Mouse (Mus musculus) limb, embryonic 10.5 days (tissue): Measurements from ENCODE around the gene Zfand2a. TPM values are rescaled to one million over a fixed set of nuclear protein-coding genes. Genes with fewer than 3 reads are reported as not detected.

Experiments used
- DNase-seq: peaks from one replicate; pipeline ENCODE4 v3.0.0-alpha.2; 2017; ENCODE audit warnings: low spot score
- H3K27ac ChIP-seq: fragments of 300-500 bp; sonication (generic); 2 replicates; pipeline ENCODE4 v1.5.1; 2016; ENCODE audit warnings: mild to moderate bottlenecking
- H3K27me3 ChIP-seq: fragments of 300-500 bp; sonication (generic); 2 replicates; pipeline ENCODE4 v1.6.1; 2016; ENCODE audit warnings: low read depth, mild to moderate bottlenecking; ENCODE audit not compliant: poor library complexity, severe bottlenecking
- H3K36me3 ChIP-seq: fragments of 300-500 bp; sonication (generic); 2 replicates; pipeline ENCODE4 v1.6.1; 2016; ENCODE audit warnings: mild to moderate bottlenecking, moderate library complexity
- H3K4me1 ChIP-seq: fragments of 300-500 bp; sonication (generic); 2 replicates; pipeline ENCODE4 v1.6.1; 2016
- H3K4me3 ChIP-seq: fragments of 300-500 bp; sonication (generic); 2 replicates; pipeline ENCODE4 v1.5.1; 2016; ENCODE audit warnings: mild to moderate bottlenecking, moderate library complexity
- H3K9me3 ChIP-seq: fragments of 300-500 bp; sonication (generic); replicated peaks from 2 replicates; pipeline ENCODE4 v1.6.1; 2016; ENCODE audit warnings: mild to moderate bottlenecking
- WGBS: fragments of 180-500 bp; shearing (Covaris S2); methylation state at CpG from one replicate; pipeline ENCODE4 v1.1.7; 2016; 5-methylcytosine and 5-hydroxymethylcytosine counted together
- polyA plus RNA-seq: library from polyadenylated mRNA; unstranded; fragments of >200 nt; fragmentation: Nextera tagmentation; extraction: Ambion mirVana; gene quantifications from 2 replicates; pipeline ENCODE4 v1.2.1, GENCODE M21; 2016

Gene Zfand2a
- polyA plus RNA-seq: 12.5 and 12.8 TPM in 2 replicates

DNA sequence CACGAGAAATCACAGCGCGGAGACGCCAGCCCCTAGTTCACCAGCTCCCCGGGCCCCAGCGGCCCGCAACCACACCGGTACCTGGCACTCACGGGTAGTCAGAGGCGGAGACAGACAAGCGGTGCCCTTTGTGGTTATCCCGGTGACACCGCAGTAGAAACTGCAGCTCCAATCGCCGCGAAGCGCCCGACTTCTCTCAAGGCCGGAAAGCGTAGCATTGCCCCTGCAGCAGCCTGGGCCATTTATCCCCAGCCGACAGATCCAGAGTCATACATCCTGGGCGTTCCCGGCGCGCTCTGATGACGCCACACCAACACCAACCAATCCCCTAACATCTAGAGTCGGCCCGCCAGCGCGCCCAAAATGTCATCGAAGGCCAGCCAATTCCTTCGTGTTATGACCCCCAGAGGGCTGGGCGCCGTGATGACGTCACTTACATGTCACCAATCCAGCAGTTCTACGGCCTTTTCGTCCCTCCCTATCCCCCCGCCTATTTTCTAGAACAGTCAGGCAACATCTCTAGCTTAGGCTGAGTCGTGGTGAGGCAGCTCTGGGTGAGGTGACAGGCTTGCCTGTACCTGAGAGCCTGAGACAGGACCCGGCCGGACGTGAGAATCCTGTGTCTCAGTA, at the start of gene Zfand2a:
Gene Zfand2a (minus strand): TSS at position 365 of the 630 bp plus-strand sequence.
- Histone ChIP-seq H3K27me3 (no peaks in the 10 kb centered on the region), H3K4me1 (peaks cover 17% of the 10 kb centered on the region), H3K9me3 (no peaks in the 10 kb centered on the region), H3K27ac (peak within 1 kb of the TSS; percentile 87), H3K4me3 (peak within 1 kb of the TSS; percentile 99), H3K36me3 (peaks cover 33% of the 10 kb centered on the region)
- 1% methylated on average over 42 of the region's 42 CpGs for WGBS
- DNase-seq: peak; percentile 100

DNA sequence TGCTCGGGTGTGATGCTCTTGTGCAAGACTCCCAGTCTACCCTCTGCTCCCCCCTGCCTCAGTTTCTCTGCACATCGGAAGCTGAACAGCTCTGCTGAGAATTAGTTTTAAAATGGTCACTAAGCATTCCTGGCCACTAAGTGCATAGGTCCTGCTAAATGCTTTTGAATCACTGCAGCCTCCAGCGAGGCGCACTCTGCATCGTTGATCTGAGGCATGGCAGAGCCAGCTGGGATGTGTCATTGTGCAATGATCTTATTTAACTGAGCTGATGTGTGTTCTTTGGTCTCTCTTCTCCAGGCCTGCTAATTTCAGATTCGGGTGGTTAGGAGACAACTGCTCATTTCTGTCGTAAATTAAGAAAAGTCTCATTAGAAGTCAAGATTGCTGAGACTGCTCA, 44.5 kb upstream of the Zfand2a start:
- WGBS: 68% methylated on average over 7 of the region's 7 CpGs
- no peak for DNase-seq
- Histone ChIP-seq H3K27ac (no peak overlapping the region), H3K4me1 (no peaks in the 10 kb centered on the region), H3K4me3 (no peak overlapping the region), H3K36me3 (no peaks in the 10 kb centered on the region), H3K9me3 (no peaks in the 10 kb centered on the region), H3K27me3 (peaks cover 75% of the 10 kb centered on the region)

GRCm38 (mm10) chr5:139521987-139522386, 37.6 kb upstream of the Zfand2a start:
- peaks cover 21% of the 10 kb centered on the region for H3K4me1 ChIP-seq
- peak overlapping the region; percentile 84 for H3K27ac ChIP-seq
- 0 out of 2 replicates have a peak overlapping the region, but pooled peaks have one; percentile 11 for H3K4me3 ChIP-seq
- peaks cover 17% of the 10 kb centered on the region for H3K27me3 ChIP-seq
- peak; percentile 79 for DNase-seq
- WGBS: 40% methylated on average over 10 of the region's 10 CpGs
- H3K36me3 ChIP-seq: no peaks in the 10 kb centered on the region
- H3K9me3 ChIP-seq: no peaks in the 10 kb centered on the region

DNA sequence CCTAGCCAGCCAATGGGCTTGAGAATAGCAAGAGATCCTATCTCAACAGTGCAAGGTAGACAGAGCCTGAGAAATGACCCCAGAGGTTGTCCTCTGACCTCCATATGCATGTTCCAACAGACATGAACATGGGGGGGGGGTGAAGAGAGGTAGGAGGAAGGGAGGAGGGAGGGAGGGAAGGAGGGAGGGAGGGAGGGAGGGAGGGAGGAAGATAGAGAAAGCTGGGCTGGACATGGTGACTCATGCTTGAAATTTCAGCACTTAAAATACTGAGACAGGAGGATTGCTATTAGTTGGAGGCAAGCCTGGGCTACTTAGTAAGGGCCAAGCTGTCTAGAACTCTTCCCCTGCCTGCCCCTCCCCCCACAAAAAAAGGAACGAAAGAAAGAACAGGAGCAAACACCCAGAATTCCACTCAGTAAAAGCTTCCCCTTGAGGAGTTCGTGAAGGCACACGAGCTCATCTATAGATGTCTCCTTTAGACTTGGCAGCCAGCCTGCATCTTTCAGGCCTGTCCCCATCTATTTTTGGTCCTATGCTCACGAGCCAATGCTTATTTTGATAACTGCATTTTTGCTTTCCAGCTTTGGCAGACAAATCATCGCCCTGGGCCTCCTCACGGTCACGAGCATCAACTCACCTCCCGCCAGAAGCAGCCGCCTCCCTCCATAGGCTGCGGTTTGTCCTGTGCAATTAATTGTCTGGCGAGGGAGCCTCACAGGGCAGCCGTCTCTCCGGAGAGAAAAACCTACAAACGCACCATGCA, 35.9 kb upstream of the Zfand2a start:
- Histone ChIP-seq H3K4me1 (peaks cover 25% of the 10 kb centered on the region), H3K36me3 (no peaks in the 10 kb centered on the region), H3K27me3 (peaks cover 15% of the 10 kb centered on the region), H3K9me3 (no peaks in the 10 kb centered on the region), H3K4me3 (no peak overlapping the region), H3K27ac (peak overlapping the region; percentile 84; the same call in 1 of the 2 replicates)
- no peak for DNase-seq
- 69% methylated on average over 14 of the region's 14 CpGs for WGBS

GRCm38 (mm10) chr5:139516281-139516680, 31.9 kb upstream of the Zfand2a start:
- Histone ChIP-seq H3K4me1 (peaks cover 13% of the 10 kb centered on the region), H3K27me3 (peaks cover 14% of the 10 kb centered on the region), H3K36me3 (no peaks in the 10 kb centered on the region), H3K27ac (no peak overlapping the region), H3K4me3 (no peak overlapping the region), H3K9me3 (no peaks in the 10 kb centered on the region)
- WGBS: 39% methylated on average over 11 of the region's 11 CpGs
- no peak for DNase-seq

- Histone ChIP-seq H3K27ac (no peak overlapping the region), H3K27me3 (peaks cover 28% of the 10 kb centered on the region), H3K36me3 (no peaks in the 10 kb centered on the region), H3K4me3 (no peak overlapping the region), H3K9me3 (no peaks in the 10 kb centered on the region), H3K4me1 (peaks cover 4% of the 10 kb centered on the region; the same call in 1 of the 2 replicates)
- no peak for DNase-seq
- 88% methylated on average over 4 of the region's 4 CpGs for WGBS
These were observed 27.9 kb upstream of the Zfand2a start for GRCm38 (mm10) chr5:139512201-139512600.

DNA sequence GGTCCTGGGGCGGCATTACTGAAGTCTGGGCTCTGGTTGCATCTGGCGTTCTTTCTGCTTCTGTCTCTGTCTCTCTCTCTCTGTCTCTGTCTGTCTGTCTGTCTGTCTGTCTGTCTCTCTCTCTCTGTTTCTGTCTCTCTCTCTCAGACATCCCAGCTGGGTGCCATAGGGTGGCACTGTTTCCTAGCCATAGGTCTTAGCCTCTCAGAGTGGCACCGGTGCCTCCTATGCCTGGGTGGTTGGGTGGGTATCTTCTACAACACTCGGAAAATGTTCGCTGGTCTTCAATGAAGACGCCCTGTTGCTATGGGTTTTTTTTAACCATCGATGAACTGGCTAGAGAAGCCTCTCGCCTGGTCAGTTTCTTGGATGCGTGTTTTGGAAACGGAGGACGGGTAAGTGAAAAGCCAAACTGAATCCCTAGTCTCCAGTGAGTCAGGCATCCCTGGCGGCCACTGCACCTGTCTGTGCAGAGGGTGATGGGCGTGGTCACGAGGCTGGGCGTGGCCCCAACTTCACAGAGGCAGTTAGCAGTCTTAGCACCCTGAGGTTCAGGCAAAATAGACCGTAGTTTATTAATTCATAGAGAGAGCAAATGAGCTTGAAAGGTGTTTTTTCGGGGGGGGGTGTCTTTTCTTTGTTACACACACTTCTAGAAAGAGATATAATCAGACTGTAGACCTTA, 26.5 kb upstream of the Zfand2a start:
- 20% methylated on average over 17 of the region's 17 CpGs for WGBS
- Histone ChIP-seq H3K4me1 (no peaks in the 10 kb centered on the region), H3K36me3 (no peaks in the 10 kb centered on the region), H3K9me3 (no peaks in the 10 kb centered on the region), H3K27me3 (peaks cover 28% of the 10 kb centered on the region), H3K27ac (no peak overlapping the region), H3K4me3 (no peak overlapping the region)
- DNase-seq: no peak

- Histone ChIP-seq H3K36me3 (no peaks in the 10 kb centered on the region), H3K9me3 (no peaks in the 10 kb centered on the region), H3K27me3 (peaks cover 41% of the 10 kb centered on the region), H3K27ac (no peak overlapping the region), H3K4me1 (no peaks in the 10 kb centered on the region), H3K4me3 (no peak overlapping the region)
- 19% methylated on average over 5 of the region's 5 CpGs for WGBS
- no peak for DNase-seq
These were observed 21.9 kb upstream of the Zfand2a start for GRCm38 (mm10) chr5:139506207-139506606.

GRCm38 (mm10) chr5:139505073-139505606, 20.8 kb upstream of the Zfand2a start:
- Histone ChIP-seq H3K36me3 (no peaks in the 10 kb centered on the region), H3K9me3 (no peaks in the 10 kb centered on the region), H3K27ac (no peak overlapping the region), H3K27me3 (peaks cover 34% of the 10 kb centered on the region), H3K4me1 (no peaks in the 10 kb centered on the region), H3K4me3 (no peak overlapping the region)
- DNase-seq: peak; percentile 75
- 9% methylated on average over 13 of the region's 14 CpGs for WGBS

GRCm38 (mm10) chr5:139502281-139502680, 17.9 kb upstream of the Zfand2a start:
- Histone ChIP-seq H3K4me3 (no peak overlapping the region), H3K27ac (no peak overlapping the region), H3K36me3 (no peaks in the 10 kb centered on the region), H3K27me3 (peaks cover 24% of the 10 kb centered on the region), H3K9me3 (no peaks in the 10 kb centered on the region), H3K4me1 (no peaks in the 10 kb centered on the region)
- no peak for DNase-seq
- 88% methylated on average over 14 of the region's 14 CpGs for WGBS

GRCm38 (mm10) chr5:139498791-139499190, 14.4 kb upstream of the Zfand2a start:
- H3K4me1 ChIP-seq: peaks cover 6% of the 10 kb centered on the region; the same call in 1 of the 2 replicates
- no peak overlapping the region for H3K4me3 ChIP-seq
- H3K27ac ChIP-seq: no peak overlapping the region
- H3K27me3 ChIP-seq: peaks cover 31% of the 10 kb centered on the region
- no peak for DNase-seq
- WGBS: 62% methylated on average over 5 of the region's 5 CpGs
- H3K9me3 ChIP-seq: no peaks in the 10 kb centered on the region
- no peaks in the 10 kb centered on the region for H3K36me3 ChIP-seq

- Histone ChIP-seq H3K27ac (no peak overlapping the region), H3K36me3 (no peaks in the 10 kb centered on the region), H3K27me3 (peaks cover 29% of the 10 kb centered on the region; the same call in 1 of the 2 replicates), H3K4me1 (peaks cover 6% of the 10 kb centered on the region; the same call in 1 of the 2 replicates), H3K9me3 (no peaks in the 10 kb centered on the region), H3K4me3 (no peak overlapping the region)
- no peak for DNase-seq
- 54% methylated on average over 5 of the region's 5 CpGs for WGBS
These were observed 12.6 kb upstream of the Zfand2a start for GRCm38 (mm10) chr5:139496939-139497338.
